Mouse (Mus musculus) cerebellum, adult 18-20 months (tissue): ENCODE data around the gene Hsbp1.
A peak's percentile ranks its signal among the peaks of the same experiment; 100 is the strongest.

Experiments
- DNase-seq, 2 experiments: peaks; one replicate each; pipeline ENCODE4 v3.0.0; 2021

Gene Hsbp1

DNA sequence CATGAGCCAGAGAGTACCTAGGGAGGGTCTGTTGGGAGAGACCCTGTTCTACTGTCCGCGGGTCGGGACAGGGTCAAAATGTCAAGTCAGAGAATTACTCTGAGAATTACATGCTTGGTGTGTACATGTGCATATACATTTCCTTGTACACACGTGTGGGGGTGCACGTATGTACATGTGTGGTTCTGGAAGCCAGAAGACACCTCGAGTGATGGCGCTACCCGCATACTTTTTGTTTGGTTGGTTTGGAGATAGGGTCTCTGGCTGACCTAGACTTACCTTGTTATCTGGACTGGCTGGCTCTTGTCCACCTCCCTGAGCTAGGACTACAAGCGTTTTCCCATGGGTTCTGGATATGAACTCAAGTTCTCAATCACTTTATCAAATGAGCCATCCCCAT is 49.8 kb downstream of the Hsbp1 start:
- no peak for DNase-seq

DNA sequence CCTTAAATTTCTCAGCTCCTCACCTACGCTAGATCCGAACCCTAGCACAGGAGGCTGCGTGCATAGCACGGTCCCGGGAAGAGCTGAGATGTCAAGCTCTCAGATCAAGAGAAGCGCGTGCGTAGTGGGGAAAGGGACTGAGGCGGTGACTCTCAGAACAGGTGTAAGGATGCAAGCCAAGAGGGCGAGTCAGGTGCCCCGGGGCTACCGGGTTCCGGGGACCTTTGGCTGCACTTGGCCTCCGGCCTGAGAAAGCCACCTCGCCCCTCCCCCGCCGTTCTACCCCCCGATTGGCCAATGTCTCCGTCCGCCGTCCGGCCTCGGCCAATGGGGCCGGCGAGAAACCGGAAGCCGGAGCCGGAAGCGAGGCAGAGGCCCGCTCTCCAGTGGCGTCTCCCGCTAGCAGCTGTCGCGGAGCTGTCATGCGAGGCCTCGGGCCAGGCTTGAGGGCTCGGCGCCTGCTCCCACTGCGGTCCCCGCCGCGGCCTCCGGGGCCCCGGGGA is 50.3 kb downstream of the Hsbp1 start, which contains the start of gene Mlycd:
Mlycd (plus strand) TSS at position 355 of the 503 bp plus-strand sequence.
- DNase-seq = peak; percentile 94

DNA sequence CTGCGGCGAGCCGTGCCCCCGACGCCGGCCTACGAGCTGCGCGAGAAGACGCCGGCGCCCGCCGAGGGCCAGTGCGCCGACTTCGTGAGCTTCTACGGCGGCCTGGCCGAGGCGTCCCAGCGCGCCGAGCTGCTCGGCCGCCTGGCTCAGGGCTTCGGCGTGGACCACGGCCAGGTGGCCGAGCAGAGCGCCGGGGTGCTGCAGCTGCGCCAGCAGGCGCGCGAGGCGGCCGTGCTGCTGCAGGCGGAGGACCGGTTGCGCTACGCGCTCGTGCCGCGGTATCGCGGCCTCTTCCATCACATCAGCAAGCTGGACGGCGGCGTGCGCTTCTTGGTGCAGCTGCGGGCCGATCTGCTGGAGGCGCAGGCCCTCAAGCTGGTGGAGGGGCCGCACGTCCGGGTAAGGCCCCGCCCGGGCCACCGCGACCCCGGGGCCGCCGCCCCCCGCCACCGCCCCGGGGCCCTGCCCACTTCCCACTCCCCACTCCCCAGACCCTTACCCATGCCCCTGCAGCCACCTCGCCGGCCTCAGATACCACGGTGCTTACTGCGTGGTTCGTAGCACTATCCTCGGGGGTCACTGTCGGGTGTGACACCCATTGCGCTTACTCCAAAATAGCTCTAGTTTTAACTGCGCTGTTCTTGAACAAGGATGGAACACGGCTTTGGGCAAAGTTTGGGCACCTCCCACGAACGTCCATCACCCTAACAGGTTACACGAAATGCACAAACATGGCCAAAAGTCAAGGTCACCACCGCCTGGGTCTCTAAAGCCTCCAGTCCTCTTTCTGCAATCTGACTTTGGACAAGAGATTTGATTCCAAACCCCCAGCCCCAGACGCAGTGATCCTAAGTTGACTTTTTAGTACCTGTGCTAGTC is 51.0 kb downstream of the Hsbp1 start:
- DNase-seq = no peak
